Mouse (Mus musculus) cerebellum, adult 2 months (tissue): ENCODE measurements around the gene Tacr2. TPM values are rescaled to one million over a fixed set of nuclear protein-coding genes. Genes with fewer than 3 reads are reported as not detected.

Experiments
- DNase-seq, 2 experiments: peaks; one replicate each; pipeline ENCODE4 v3.0.0; 2021
- H3K27ac ChIP-seq: fragments of 200-500 bp; 2 replicates; pipeline ENCODE4 v1.5.1; 2012; ENCODE audit warnings: low read length, control low read depth, inconsistent platforms; ENCODE audit not compliant: insufficient read depth
- H3K27me3 ChIP-seq: fragments of 200-500 bp; 2 replicates; pipeline ENCODE4 v1.6.1; 2012; ENCODE audit warnings: inconsistent platforms, mild to moderate bottlenecking, low read length, moderate library complexity; ENCODE audit not compliant: control insufficient read depth, insufficient read depth
- H3K4me1 ChIP-seq: fragments of 200-500 bp; 2 replicates; pipeline ENCODE4 v1.6.1; 2011; ENCODE audit warnings: low read length; ENCODE audit not compliant: control insufficient read depth, insufficient read depth
- H3K4me3 ChIP-seq: fragments of 200-500 bp; replicated peaks from 2 replicates; pipeline ENCODE3; 2011; ENCODE audit warnings: mild to moderate bottlenecking, low read depth, low read length, control low read depth; ENCODE audit not compliant: insufficient read depth
- CTCF ChIP-seq: fragments of 200-500 bp; IDR thresholded peaks from 2 replicates; pipeline ENCODE4 v1.5.1; 2011; ENCODE audit warnings: low read depth, mild to moderate bottlenecking, control low read depth, low read length, moderate library complexity, borderline replicate concordance; ENCODE audit not compliant: insufficient read depth
- POLR2A ChIP-seq: fragments of 200-500 bp; IDR thresholded peaks from 2 replicates; pipeline ENCODE4 v1.6.1; 2011; ENCODE audit warnings: low read length, control low read depth, borderline replicate concordance; ENCODE audit not compliant: insufficient read depth
- WGBS: fragments of 180-500 bp; shearing (Covaris S2); methylation state at CpG from one replicate; pipeline ENCODE4 v1.1.7; 2018; 5-methylcytosine and 5-hydroxymethylcytosine counted together
- polyA plus RNA-seq: library from polyadenylated mRNA; depleted of rRNA; stranded (reverse); fragments of >200 nt; gene quantifications from 2 replicates; pipeline ENCODE4 v1.2.3, GENCODE M21; 2012; rRNA removed

Gene Tacr2
- polyA plus RNA-seq, 1 experiment: 0.07 TPM

DNA sequence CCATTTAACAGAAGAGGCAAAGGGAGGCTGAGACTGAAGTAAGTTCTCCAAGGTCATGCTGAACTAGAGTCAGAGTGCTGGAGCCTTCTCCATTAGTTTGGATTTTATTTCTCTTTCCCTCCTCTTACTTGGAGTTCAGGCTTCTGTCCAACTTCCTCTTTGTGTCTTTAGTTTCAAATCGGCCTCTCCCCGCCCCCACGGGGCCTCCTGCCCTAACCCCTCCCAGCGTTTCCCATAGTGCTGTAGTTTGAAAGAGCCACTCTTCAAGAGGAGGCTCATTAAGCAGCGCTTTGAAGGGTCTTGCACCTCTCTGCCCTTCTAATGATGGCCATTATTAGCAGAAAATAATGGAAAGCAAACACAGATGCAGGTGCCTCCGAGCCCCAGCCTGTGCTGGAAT lies 59.2 kb downstream of the Tacr2 start:
- Histone ChIP-seq H3K27ac (no peak overlapping the region), H3K27me3 (no peaks in the 10 kb centered on the region), H3K4me3 (no peak overlapping the region), H3K4me1 (peaks cover 50% of the 10 kb centered on the region)
- TF ChIP-seq POLR2A (no peak), CTCF (no peak)
- 53% methylated on average over 6 of the region's 6 CpGs for WGBS
- no peak for DNase-seq

DNA sequence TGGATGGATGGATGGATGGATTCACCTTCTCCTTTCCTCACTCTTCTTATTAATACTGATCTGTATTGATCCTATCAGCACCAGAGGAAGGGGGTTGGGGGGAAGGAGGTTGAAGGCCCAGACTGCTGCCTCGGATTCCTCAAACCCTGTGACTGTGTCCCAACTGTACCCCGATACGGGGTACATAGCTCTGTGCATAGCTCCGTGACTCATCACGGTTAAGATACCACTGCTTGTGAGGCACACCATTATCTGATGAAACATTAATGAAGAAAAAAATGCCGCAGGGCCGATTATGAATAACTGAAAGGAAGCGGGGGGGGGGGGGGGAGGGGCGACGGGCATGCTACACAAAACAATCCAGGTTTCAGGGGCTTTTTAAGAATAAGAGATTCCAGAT lies 60.9 kb downstream of the Tacr2 start:
- Histone ChIP-seq H3K4me1 (peaks cover 64% of the 10 kb centered on the region), H3K27me3 (no peaks in the 10 kb centered on the region), H3K27ac (no peak overlapping the region), H3K4me3 (no peak overlapping the region)
- TF ChIP-seq POLR2A: no peak
- TF ChIP-seq CTCF: no peak
- 83% methylated on average over 10 of the region's 10 CpGs for WGBS
- DNase-seq: no peak

DNA sequence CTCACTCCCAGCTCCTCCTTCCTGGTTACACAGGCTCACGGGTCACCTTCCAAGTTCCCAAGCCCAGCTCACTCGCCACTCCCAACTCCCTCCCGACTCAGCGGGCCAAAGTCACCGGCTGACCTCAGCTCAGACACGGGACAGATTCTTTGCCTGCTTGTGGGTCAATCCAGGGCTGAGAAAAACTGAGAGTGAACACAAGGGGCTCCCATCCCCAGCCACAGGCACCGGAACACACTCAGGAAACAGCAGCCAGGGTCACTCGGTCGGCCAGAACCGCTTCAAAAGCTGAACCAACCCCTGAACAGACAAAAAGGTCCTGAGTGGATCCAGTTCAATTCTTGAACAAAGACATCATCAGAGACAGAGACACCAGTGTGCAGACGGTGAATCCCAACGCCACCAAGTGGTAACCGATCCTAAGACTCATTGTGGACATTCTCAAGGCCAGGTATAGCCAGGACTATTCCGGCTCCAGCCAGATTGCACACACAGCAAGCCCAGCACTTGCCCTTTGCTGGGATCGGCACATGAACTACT lies 61.7 kb downstream of the Tacr2 start:
- Histone ChIP-seq H3K27me3 (no peaks in the 10 kb centered on the region), H3K4me1 (peaks cover 65% of the 10 kb centered on the region), H3K27ac (no peak overlapping the region), H3K4me3 (no peak overlapping the region)
- peak in 1 of 2 experiments; percentile 52 for DNase-seq
- no peak for TF ChIP-seq POLR2A
- peak; percentile 28; the same call in 1 of the 2 replicates for TF ChIP-seq CTCF
- 44% methylated on average over 15 of the region's 15 CpGs for WGBS

Other genes with a start within 250 kb of the Tacr2 start
- gene Neurog3, start 119.3 kb upstream of the Tacr2 start, polyA plus RNA-seq: 0.13 and 0.18 TPM in 2 replicates
- 71.8 and 74.2 TPM in 2 replicates for gene Fam241b, start 108.5 kb upstream of the Tacr2 start, polyA plus RNA-seq
- 51.2 and 55.0 TPM in 2 replicates for gene Tspan15, start 21.2 kb upstream of the Tacr2 start, polyA plus RNA-seq
- gene Hk1, start 127.5 kb downstream of the Tacr2 start, polyA plus RNA-seq: 206 and 213 TPM in 2 replicates
- gene Hkdc1, start 170.1 kb downstream of the Tacr2 start, polyA plus RNA-seq: 1.7 and 2.6 TPM in 2 replicates
- 0.49 and 0.70 TPM in 2 replicates for gene 4930507D05Rik, start 197.1 kb downstream of the Tacr2 start, polyA plus RNA-seq
- 37.3 TPM in 2 replicates for gene Supv3l1, start 197.3 kb downstream of the Tacr2 start, polyA plus RNA-seq
- 37.1 and 39.2 TPM in 2 replicates for gene Vps26a, start 234.4 kb downstream of the Tacr2 start, polyA plus RNA-seq